Mouse (Mus musculus) forebrain, embryonic 11.5 days (tissue): ENCODE results near the gene 1110059E24Rik. TPM values are rescaled to one million over a fixed set of nuclear protein-coding genes. Genes with fewer than 3 reads are reported as not detected.

ENCODE experiments used
- ATAC-seq: fragments of 200-750 bp; cut with Nextera tagmentation; replicated peaks from 2 replicates; pipeline ENCODE4 v1.8.0; 2017; ENCODE audit warnings: moderate TSS enrichment; ENCODE audit not compliant: low FRiP score
- DNase-seq: peaks from one replicate; pipeline ENCODE4 v3.0.0-alpha.2; 2017; ENCODE audit warnings: low spot score
- H3K27ac ChIP-seq: fragments of 300-500 bp; sonication (generic); 2 replicates; pipeline ENCODE4 v1.5.1; 2014; ENCODE audit warnings: low read depth, low read length
- H3K27me3 ChIP-seq: fragments of 300-500 bp; sonication (generic); 2 replicates; pipeline ENCODE4 v1.6.1; 2014; ENCODE audit warnings: mild to moderate bottlenecking, low read length, mixed read lengths; ENCODE audit not compliant: control insufficient read depth, insufficient read depth
- H3K36me3 ChIP-seq: fragments of 300-500 bp; sonication (generic); 2 replicates; pipeline ENCODE4 v1.6.1; 2014; ENCODE audit warnings: mild to moderate bottlenecking, low read length, moderate library complexity, mixed read lengths; ENCODE audit not compliant: control insufficient read depth, insufficient read depth
- H3K4me1 ChIP-seq: fragments of 300-500 bp; sonication (generic); replicated peaks from 2 replicates; pipeline ENCODE4 v1.6.1; 2014; ENCODE audit warnings: low read length, mixed read lengths; ENCODE audit not compliant: control insufficient read depth, insufficient read depth
- H3K4me2 ChIP-seq: fragments of 300-500 bp; sonication (generic); 2 replicates; pipeline ENCODE4 v1.6.1; 2014; ENCODE audit warnings: low read depth, mild to moderate bottlenecking, low read length, moderate library complexity, mixed read lengths; ENCODE audit not compliant: severe bottlenecking
- H3K4me3 ChIP-seq: fragments of 300-500 bp; sonication (generic); 2 replicates; pipeline ENCODE4 v1.5.1; 2014; ENCODE audit warnings: low read depth, low read length
- H3K9ac ChIP-seq: fragments of 300-500 bp; sonication (generic); 2 replicates; pipeline ENCODE4 v1.6.1; 2014; ENCODE audit warnings: low read length
- H3K9me3 ChIP-seq: fragments of 300-500 bp; sonication (generic); 2 replicates; pipeline ENCODE4 v1.6.1; 2016; ENCODE audit warnings: low read length, mixed read lengths; ENCODE audit not compliant: control insufficient read depth
- WGBS: fragments of 180-500 bp; shearing (Covaris S2); extraction: QIAGEN DNeasy Blood & Tissue Kit; methylation state at CpG from one replicate; pipeline ENCODE4 v1.1.7; 2014; 5-methylcytosine and 5-hydroxymethylcytosine counted together
- polyA plus RNA-seq: library from polyadenylated mRNA; unstranded; fragments of >200 nt; fragmentation: Nextera tagmentation; extraction: Ambion mirVana; gene quantifications from 2 replicates; pipeline ENCODE4 v1.2.1, GENCODE M21; 2014

The 1110059E24Rik gene
- polyA plus RNA-seq, 1 experiment from 2014 or later = 70.4 TPM

DNA sequence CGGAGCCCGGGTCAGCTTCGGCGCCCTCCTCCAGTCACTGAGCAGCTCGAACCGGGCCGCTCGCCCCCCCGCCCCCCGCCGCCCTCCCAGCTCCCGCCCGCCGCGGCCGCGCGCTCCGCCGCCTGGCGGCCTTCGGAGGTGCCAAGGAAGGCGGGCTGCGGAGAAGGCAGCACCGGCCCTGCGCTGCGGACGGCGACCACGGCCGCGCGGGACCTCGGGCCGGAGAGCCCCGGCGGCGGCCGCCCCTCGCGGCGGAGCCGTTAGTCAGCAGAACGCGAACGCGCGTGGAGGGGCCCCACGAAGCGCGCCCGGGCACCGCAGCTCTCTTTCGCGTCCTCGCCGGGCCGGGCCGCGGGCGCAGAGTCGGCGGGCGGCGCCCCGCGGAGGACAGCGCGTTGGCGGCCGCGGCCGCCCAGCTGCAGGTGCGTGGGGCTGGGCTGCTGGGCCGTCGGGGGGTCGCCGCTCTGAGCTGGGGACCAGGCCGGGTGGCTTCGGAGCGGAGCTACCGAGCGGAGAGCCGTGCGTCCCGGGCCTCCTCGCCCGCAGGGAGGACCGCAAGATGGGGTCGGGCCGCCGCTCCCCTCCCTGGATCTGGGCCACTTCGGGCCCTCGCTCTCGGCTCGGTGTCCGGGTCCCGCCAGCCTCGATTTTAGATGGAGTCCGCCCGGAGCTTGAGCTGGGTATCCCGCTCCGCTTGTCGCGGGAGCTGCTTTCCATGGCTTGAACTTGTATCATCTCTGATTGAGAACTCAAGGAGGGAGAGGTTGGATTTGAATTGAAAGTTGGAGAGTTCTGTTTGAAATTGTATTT is 601 bp upstream of the 1110059E24Rik start, which contains the start of gene Abhd17b:
Gene Abhd17b, plus strand, starts transcription at position 14 of the 810 bp plus-strand sequence.
- no peaks in the 10 kb centered on the region for H3K4me1 ChIP-seq
- no peaks in the 10 kb centered on the region for H3K9me3 ChIP-seq
- peak within 1 kb of the TSS; percentile 75 for H3K4me3 ChIP-seq
- no peaks in the 10 kb centered on the region for H3K27me3 ChIP-seq
- peak; percentile 84 for DNase-seq
- H3K4me2 ChIP-seq = peak within 1 kb of the TSS; percentile 64
- WGBS = 0% methylated on average over 84 of the region's 105 CpGs
- peak within 1 kb of the TSS; percentile 93 for H3K9ac ChIP-seq
- peak within 1 kb of the TSS; percentile 96 for H3K27ac ChIP-seq
- H3K36me3 ChIP-seq = no peaks in the 10 kb centered on the region
- ATAC-seq = peak; percentile 66

DNA sequence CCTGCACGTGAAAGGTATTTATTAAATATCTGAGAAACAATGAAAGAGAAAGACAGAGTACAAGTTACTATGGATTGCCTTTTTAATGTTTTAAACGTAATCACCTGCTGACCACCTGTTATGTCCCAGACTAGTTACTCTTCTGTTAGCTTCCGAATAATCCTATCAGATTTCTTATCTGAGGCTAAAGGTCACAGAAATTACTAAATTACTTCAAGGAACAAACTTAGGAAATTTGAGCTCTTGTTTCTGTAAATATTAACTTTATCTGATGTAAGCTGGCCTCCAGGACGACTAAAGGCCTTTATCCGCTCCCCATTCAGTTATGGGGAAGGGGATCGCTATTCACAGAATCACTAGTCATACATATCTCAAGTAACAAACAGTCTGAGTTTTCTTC is 1.1 kb downstream of the 1110059E24Rik start:
- no peaks in the 10 kb centered on the region for H3K36me3 ChIP-seq
- 51% methylated on average over 6 of the region's 6 CpGs for WGBS
- H3K4me2 ChIP-seq = peak overlapping the region; percentile 61
- no peak for DNase-seq
- no peaks in the 10 kb centered on the region for H3K9me3 ChIP-seq
- H3K27ac ChIP-seq = no peak overlapping the region
- peak overlapping the region; percentile 75 for H3K4me3 ChIP-seq
- no peaks in the 10 kb centered on the region for H3K4me1 ChIP-seq
- no peak for ATAC-seq
- H3K27me3 ChIP-seq = no peaks in the 10 kb centered on the region
- peak overlapping the region; percentile 93 for H3K9ac ChIP-seq

DNA sequence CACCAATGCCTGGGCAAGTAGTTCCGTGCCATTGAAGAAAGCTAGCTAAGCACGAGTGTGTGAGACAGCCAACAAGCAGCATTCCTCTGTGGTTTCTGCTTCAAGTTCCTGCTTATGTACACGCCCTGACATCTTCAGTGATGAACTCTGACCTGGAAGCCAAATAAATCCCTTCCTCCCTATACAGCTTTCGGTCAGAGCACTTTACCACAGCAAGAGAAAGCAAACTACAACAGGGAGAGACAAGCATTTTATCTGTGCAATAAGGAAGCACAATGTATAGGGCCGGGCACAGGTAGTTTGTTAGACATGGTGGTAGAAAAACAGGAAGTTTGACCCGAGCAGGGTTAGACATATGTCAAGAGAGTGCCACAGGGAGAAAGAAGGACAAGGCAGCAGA is 6.6 kb downstream of the 1110059E24Rik start:
- H3K27ac ChIP-seq = no peak overlapping the region
- no peaks in the 10 kb centered on the region for H3K27me3 ChIP-seq
- H3K9me3 ChIP-seq = no peaks in the 10 kb centered on the region
- no peaks in the 10 kb centered on the region for H3K36me3 ChIP-seq
- DNase-seq (no peak), ATAC-seq (no peak)
- no peak overlapping the region for H3K9ac ChIP-seq
- WGBS = 86% methylated on average over 6 of the region's 6 CpGs
- H3K4me1 ChIP-seq = no peaks in the 10 kb centered on the region
- H3K4me3 ChIP-seq = no peak overlapping the region
- H3K4me2 ChIP-seq = no peak overlapping the region

DNA sequence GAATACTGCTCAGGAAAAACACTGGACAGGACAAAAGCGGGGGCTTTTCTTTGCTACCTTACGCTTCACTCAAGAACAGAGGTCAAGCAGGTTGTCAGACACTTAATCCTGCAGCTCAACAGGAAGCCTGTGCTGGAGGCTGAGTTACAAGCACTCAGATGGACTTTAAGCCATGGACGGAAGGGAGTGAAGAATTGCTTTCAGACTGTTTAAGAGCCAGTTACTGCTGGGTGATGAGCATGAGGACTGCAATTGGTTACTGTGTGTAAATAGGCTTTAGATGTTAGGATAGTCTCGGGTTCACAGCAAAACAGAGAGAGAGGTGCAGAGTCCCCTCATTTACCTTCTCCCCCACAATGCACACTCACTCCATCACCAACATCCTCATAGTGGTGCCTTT is 7.5 kb downstream of the 1110059E24Rik start:
- Histone ChIP-seq H3K9me3 (no peaks in the 10 kb centered on the region), H3K4me2 (no peak overlapping the region), H3K4me1 (no peaks in the 10 kb centered on the region), H3K4me3 (no peak overlapping the region), H3K9ac (no peak overlapping the region), H3K27me3 (no peaks in the 10 kb centered on the region), H3K36me3 (no peaks in the 10 kb centered on the region), H3K27ac (no peak overlapping the region)
- 75% methylated on average over 4 of the region's 4 CpGs for WGBS
- no peak for ATAC-seq
- DNase-seq = no peak

GRCm38 (mm10) chr19:21643935-21644334 is 8.8 kb downstream of the 1110059E24Rik start:
- ATAC-seq (no peak), DNase-seq (no peak)
- Histone ChIP-seq H3K9me3 (no peaks in the 10 kb centered on the region), H3K4me3 (no peak overlapping the region), H3K9ac (no peak overlapping the region), H3K4me2 (no peak overlapping the region), H3K27me3 (no peaks in the 10 kb centered on the region), H3K4me1 (no peaks in the 10 kb centered on the region), H3K27ac (no peak overlapping the region), H3K36me3 (no peaks in the 10 kb centered on the region)
- WGBS = 85% methylated on average over 1 of the region's 1 CpGs

- H3K9me3 ChIP-seq = no peaks in the 10 kb centered on the region
- H3K4me3 ChIP-seq = no peak overlapping the region
- 92% methylated on average over 7 of the region's 7 CpGs for WGBS
- no peak overlapping the region for H3K4me2 ChIP-seq
- no peaks in the 10 kb centered on the region for H3K4me1 ChIP-seq
- H3K9ac ChIP-seq = no peak overlapping the region
- ATAC-seq (no peak), DNase-seq (no peak)
- no peak overlapping the region for H3K27ac ChIP-seq
- H3K27me3 ChIP-seq = no peaks in the 10 kb centered on the region
- H3K36me3 ChIP-seq = no peaks in the 10 kb centered on the region
These were observed 15.1 kb downstream of the 1110059E24Rik start for GRCm38 (mm10) chr19:21637672-21638071.

DNA sequence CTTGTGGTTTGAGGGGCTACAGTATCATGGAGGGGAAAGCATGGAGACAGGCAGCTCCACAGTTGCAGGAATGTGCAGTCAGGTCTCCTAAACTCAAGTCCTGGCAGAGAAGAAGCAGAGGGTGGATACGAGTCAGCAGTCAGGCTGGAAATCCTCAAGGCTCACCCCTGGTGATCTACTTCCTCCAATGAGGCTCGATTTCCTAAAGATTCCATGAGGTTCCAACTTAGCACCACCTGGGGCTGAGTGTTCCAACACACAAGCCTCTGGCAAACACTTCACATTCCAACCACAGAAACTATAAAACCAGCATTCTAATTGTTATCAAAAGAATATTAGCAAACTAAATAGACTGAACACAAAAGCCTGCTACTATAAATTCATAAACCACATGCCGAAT is 15.9 kb downstream of the 1110059E24Rik start:
- no peak overlapping the region for H3K27ac ChIP-seq
- H3K4me3 ChIP-seq = no peak overlapping the region
- WGBS = 96% methylated on average over 3 of the region's 3 CpGs
- H3K27me3 ChIP-seq = no peaks in the 10 kb centered on the region
- no peak overlapping the region for H3K4me2 ChIP-seq
- H3K9me3 ChIP-seq = no peaks in the 10 kb centered on the region
- no peak for ATAC-seq
- no peaks in the 10 kb centered on the region for H3K36me3 ChIP-seq
- H3K9ac ChIP-seq = no peak overlapping the region
- H3K4me1 ChIP-seq = no peaks in the 10 kb centered on the region
- DNase-seq = no peak

- DNase-seq (no peak), ATAC-seq (no peak)
- no peak overlapping the region for H3K27ac ChIP-seq
- H3K9me3 ChIP-seq = no peaks in the 10 kb centered on the region
- H3K4me3 ChIP-seq = no peak overlapping the region
- no peaks in the 10 kb centered on the region for H3K36me3 ChIP-seq
- no peak overlapping the region for H3K9ac ChIP-seq
- H3K27me3 ChIP-seq = no peaks in the 10 kb centered on the region
- H3K4me1 ChIP-seq = no peaks in the 10 kb centered on the region
- H3K4me2 ChIP-seq = no peak overlapping the region
- WGBS = 86% methylated on average over 2 of the region's 2 CpGs
These were observed 17.4 kb downstream of the 1110059E24Rik start for GRCm38 (mm10) chr19:21635406-21635805.
